Mouse (Mus musculus): ENCODE measurements at regions not wholly inside any gene's neighbourhood (a gene's known extent, or its start where the extent isn't known, plus 50 kb on each side); places are given as distances from the start of the nearest gene placed in this dataset.

DNA sequence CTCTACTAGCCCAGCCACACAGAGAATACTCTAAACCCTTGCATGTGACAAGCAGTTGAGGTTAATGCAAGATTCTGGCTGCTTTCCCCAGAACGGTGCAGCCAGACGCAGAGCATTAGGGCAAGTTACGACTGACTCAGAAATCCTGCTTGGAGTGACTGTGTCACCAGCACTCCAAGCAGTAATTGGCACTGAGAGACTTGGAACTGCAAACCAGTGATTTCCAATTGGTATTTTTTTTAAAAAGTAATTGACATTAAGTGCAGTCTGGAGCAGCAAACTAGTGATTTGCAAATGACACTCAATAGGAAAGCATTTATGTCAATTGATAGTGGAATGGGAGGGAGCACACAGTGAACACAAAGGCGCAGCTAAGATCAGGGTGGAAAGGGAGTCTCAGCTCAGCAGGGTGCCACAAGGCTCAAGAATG lies 318.1 kb upstream of the Hs6st1 start:
- WGBS = 67% methylated on average over 4 of the region's 4 CpGs
- no peak overlapping the region for H3K4me3 ChIP-seq (replicated peaks; ENCODE audit: extremely low read depth, low read depth, low read length)
- no peak for DNase-seq
- TF ChIP-seq CTCF (IDR thresholded peaks at IDR 0.05; ENCODE audit: insufficient read depth, low read length) = no peak
- no peak for TF ChIP-seq POLR2A (IDR thresholded peaks at IDR 0.05; ENCODE audit: borderline replicate concordance, extremely low read depth, low read depth, low read length)
- H3K4me1 ChIP-seq (ENCODE audit: control insufficient read depth, insufficient read depth, low read length) = no peaks in the 10 kb centered on the region

DNA sequence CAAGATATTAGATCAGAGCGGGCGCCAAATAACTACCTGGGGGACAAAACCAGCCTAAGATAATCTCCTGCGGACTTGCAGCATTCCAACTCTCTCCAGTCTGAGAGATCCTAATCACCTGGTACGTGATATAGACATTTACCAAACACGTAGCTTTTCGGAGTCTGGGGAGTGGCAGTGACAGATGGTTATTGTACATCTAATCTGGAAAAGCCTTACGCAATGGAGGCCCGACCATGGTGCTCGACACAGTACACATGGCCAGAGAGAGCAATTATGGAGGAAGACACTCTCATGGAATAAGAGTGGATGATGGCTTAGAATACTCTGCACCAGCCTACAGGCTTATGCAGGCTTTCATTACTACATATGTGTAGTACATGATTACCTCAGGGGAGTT lies 315.6 kb upstream of the Hs6st1 start:
- DNase-seq = no peak
- H3K4me3 ChIP-seq (replicated peaks; ENCODE audit: extremely low read depth, low read depth, low read length) = no peak overlapping the region
- no peaks in the 10 kb centered on the region for H3K4me1 ChIP-seq (ENCODE audit: control insufficient read depth, insufficient read depth, low read length)
- 81% methylated on average over 9 of the region's 9 CpGs for WGBS
- no peak for TF ChIP-seq POLR2A (IDR thresholded peaks at IDR 0.05; ENCODE audit: borderline replicate concordance, extremely low read depth, low read depth, low read length)
- TF ChIP-seq CTCF (IDR thresholded peaks at IDR 0.05; ENCODE audit: insufficient read depth, low read length) = no peak

DNA sequence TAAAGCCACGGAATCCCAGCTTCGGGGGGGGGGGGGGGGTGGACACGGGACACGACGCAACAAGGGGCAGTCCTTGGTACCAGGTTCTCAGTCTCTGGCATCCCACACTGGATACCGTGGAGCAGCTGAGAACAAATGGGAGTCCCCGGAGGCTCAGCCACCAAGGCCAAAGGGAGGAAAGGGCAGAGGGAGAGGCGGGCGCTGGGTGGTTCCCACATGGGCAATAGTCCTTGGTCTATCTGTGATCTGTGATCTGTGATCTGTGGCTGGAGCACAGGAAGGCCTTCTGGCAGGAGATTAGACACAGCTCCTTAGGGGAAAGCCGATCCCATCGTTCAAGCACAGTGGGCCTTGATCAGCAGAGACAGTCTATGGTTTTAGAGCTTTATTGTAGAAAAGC lies 314.0 kb upstream of the Hs6st1 start:
- H3K4me1 ChIP-seq (ENCODE audit: control insufficient read depth, insufficient read depth, low read length) = no peaks in the 10 kb centered on the region
- no peak for TF ChIP-seq CTCF (IDR thresholded peaks at IDR 0.05; ENCODE audit: insufficient read depth, low read length)
- TF ChIP-seq POLR2A (IDR thresholded peaks at IDR 0.05; ENCODE audit: borderline replicate concordance, extremely low read depth, low read depth, low read length) = no peak
- no peak overlapping the region for H3K4me3 ChIP-seq (replicated peaks; ENCODE audit: extremely low read depth, low read depth, low read length)
- no peak for DNase-seq
- WGBS = 83% methylated on average over 11 of the region's 11 CpGs

DNA sequence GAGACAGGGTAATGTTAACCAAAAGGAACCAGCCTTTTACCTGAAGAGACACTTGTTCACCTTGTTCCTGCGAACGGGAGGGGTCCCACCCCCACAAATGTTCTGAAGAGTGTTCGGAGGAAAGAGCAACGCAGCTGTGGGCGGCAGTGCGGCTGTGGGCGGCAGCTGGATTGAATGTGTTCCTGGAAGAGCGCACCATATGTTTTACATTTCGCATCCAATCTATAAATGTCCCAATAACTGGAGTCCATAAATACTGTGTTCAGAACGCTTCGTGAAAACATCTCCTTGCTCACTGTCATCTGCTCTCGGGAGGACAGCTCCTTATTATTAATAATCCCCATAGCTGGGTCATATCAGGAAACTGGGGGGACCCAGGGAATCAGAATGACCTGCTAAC lies 309.2 kb upstream of the Hs6st1 start:
- Histone ChIP-seq H3K4me1 (ENCODE audit: control insufficient read depth, insufficient read depth, low read length) (no peaks in the 10 kb centered on the region), H3K4me3 (replicated peaks; ENCODE audit: extremely low read depth, low read depth, low read length) (no peak overlapping the region)
- 78% methylated on average over 12 of the region's 12 CpGs for WGBS
- no peak for DNase-seq
- no peak for TF ChIP-seq CTCF (IDR thresholded peaks at IDR 0.05; ENCODE audit: insufficient read depth, low read length)
- no peak for TF ChIP-seq POLR2A (IDR thresholded peaks at IDR 0.05; ENCODE audit: borderline replicate concordance, extremely low read depth, low read depth, low read length)

DNA sequence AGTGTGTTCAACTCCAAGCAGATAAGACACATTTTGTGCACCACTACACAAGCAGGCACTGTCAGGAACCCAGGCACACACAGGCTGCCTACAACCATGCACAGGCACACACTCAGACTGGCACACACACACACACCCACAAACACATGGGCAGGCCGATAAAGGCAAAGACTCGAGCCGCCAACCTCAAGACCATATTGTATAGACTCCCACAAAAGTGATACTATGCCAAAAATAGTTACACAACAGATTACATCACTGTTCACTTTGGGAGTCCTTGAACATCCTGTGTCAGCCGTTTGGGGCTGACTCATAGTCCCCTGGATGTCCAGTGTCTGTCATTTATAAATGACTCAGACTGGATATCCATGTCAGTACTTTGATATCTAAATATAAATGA lies 308.6 kb upstream of the Hs6st1 start:
- TF ChIP-seq POLR2A (IDR thresholded peaks at IDR 0.05; ENCODE audit: borderline replicate concordance, extremely low read depth, low read depth, low read length) = no peak
- TF ChIP-seq CTCF (IDR thresholded peaks at IDR 0.05; ENCODE audit: insufficient read depth, low read length) = no peak
- no peaks in the 10 kb centered on the region for H3K4me1 ChIP-seq (ENCODE audit: control insufficient read depth, insufficient read depth, low read length)
- H3K4me3 ChIP-seq (replicated peaks; ENCODE audit: extremely low read depth, low read depth, low read length) = no peak overlapping the region
- WGBS = 23% methylated on average over 4 of the region's 4 CpGs
- no peak for DNase-seq

DNA sequence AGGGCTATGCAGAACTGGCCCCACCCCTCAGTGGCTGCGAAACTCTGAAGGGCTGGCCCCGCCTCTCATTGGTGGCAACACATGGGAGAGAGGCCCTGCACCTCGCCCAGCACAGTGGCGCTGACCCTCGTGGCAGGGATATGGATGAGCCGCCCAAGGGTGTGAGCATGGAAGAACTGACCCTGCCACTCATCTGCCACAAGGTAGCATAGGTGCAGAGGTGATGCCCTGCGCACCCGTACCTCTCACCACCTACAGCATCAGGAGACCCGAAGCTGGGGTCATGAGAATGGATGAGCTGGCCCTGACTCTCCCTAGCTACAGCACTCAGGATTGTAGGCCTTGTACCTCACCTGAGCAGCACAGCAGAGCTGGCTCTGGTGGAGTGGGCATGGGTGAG lies 305.1 kb upstream of the Hs6st1 start:
- TF ChIP-seq POLR2A (IDR thresholded peaks at IDR 0.05; ENCODE audit: borderline replicate concordance, extremely low read depth, low read depth, low read length) (no peak), CTCF (IDR thresholded peaks at IDR 0.05; ENCODE audit: insufficient read depth, low read length) (no peak)
- Histone ChIP-seq H3K4me1 (ENCODE audit: control insufficient read depth, insufficient read depth, low read length) (no peaks in the 10 kb centered on the region), H3K4me3 (replicated peaks; ENCODE audit: extremely low read depth, low read depth, low read length) (no peak overlapping the region)
- WGBS = 81% methylated on average over 9 of the region's 9 CpGs
- DNase-seq = no peak

DNA sequence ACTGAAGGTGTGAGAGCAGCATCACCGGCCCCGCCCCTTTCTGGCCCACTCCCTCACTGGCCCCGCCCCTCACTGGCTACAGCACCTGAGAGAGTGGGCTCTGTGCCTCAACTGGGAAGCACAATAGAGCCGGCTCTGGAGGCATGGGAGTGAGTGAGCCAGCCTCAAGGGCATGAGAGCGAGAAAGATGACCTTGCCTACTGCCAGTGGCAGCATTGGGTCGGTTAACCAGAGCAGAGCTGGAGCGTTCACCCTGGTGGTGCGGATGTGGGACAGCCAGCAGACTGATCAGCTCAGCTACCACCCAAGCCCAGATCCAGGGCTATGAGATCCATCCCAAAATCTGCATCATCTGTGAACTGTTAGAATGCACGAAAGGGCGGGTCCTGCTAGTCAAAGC lies 304.7 kb upstream of the Hs6st1 start:
- TF ChIP-seq CTCF (IDR thresholded peaks at IDR 0.05; ENCODE audit: insufficient read depth, low read length) (no peak), POLR2A (IDR thresholded peaks at IDR 0.05; ENCODE audit: borderline replicate concordance, extremely low read depth, low read depth, low read length) (no peak)
- DNase-seq = no peak
- Histone ChIP-seq H3K4me3 (replicated peaks; ENCODE audit: extremely low read depth, low read depth, low read length) (no peak overlapping the region), H3K4me1 (ENCODE audit: control insufficient read depth, insufficient read depth, low read length) (no peaks in the 10 kb centered on the region)
- WGBS = 79% methylated on average over 10 of the region's 10 CpGs

DNA sequence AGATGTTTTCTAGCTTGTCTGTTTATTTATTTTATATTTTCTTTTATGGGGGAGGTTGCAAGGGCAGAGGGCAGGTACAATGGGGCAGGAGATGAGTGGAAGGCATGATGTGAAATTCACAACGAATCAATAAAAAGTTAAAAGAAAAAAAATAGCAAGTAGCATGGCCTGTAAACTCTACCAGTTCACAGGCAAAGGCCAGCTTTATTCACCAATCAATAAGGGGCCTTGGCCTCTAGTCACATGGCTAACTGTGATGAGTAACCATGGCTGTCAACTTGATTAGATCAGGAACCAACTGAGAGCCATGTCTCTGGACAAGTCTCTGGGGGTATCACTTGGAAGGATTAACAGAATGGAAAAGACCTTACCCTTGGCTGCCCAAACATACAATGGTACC lies 304.1 kb upstream of the Hs6st1 start:
- no peak overlapping the region for H3K4me3 ChIP-seq (replicated peaks; ENCODE audit: extremely low read depth, low read depth, low read length)
- no peak for TF ChIP-seq POLR2A (IDR thresholded peaks at IDR 0.05; ENCODE audit: borderline replicate concordance, extremely low read depth, low read depth, low read length)
- TF ChIP-seq CTCF (IDR thresholded peaks at IDR 0.05; ENCODE audit: insufficient read depth, low read length) = no peak
- WGBS = 80% methylated on average over 1 of the region's 1 CpGs
- no peak for DNase-seq
- H3K4me1 ChIP-seq (ENCODE audit: control insufficient read depth, insufficient read depth, low read length) = no peaks in the 10 kb centered on the region

DNA sequence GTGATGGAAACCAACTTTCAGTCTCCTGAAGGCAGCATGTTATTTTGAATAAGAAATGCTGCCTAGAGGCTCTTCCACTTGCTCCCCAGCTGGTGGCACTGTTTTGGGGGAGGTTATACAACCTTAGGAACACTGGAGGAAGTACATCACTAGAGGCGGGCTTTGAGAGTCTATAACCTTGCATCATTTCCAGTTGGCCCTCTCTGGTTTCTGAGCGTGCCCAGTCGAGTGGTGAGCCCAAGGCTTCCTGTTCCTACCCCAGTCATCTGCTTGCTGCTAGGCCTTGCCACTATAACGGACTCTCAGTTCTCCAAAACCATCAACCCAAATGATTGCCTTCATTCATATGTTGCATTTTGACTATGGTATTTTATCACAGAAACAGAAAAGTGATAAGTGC lies 302.5 kb upstream of the Hs6st1 start:
- 88% methylated on average over 4 of the region's 4 CpGs for WGBS
- no peak for DNase-seq
- TF ChIP-seq POLR2A (IDR thresholded peaks at IDR 0.05; ENCODE audit: borderline replicate concordance, extremely low read depth, low read depth, low read length) = no peak
- TF ChIP-seq CTCF (IDR thresholded peaks at IDR 0.05; ENCODE audit: insufficient read depth, low read length) = no peak
- Histone ChIP-seq H3K4me1 (ENCODE audit: control insufficient read depth, insufficient read depth, low read length) (no peaks in the 10 kb centered on the region), H3K4me3 (replicated peaks; ENCODE audit: extremely low read depth, low read depth, low read length) (no peak overlapping the region)

DNA sequence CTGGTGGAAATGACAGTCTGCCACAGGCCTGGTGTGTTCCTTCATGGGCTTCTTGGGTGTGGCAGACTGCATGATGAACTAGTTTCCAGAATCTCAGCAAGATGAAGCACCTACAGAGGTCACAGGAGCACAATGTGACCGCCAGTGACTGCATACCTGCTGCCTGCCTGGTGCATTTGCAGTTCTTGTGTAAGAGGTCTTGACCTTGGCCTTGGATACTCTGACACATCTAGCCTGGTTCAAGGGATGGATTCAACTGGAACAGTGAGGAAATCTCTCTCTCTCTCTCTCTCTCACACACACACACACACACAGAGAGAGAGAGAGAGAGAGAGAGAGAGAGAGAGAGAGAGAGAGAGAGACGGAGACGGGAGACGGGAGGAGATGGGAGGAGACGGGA lies 301.9 kb upstream of the Hs6st1 start:
- TF ChIP-seq POLR2A (IDR thresholded peaks at IDR 0.05; ENCODE audit: borderline replicate concordance, extremely low read depth, low read depth, low read length) = no peak
- TF ChIP-seq CTCF (IDR thresholded peaks at IDR 0.05; ENCODE audit: insufficient read depth, low read length) = no peak
- Histone ChIP-seq H3K4me1 (ENCODE audit: control insufficient read depth, insufficient read depth, low read length) (no peaks in the 10 kb centered on the region), H3K4me3 (replicated peaks; ENCODE audit: extremely low read depth, low read depth, low read length) (no peak overlapping the region)
- no peak for DNase-seq
- WGBS = 86% methylated on average over 5 of the region's 5 CpGs

DNA sequence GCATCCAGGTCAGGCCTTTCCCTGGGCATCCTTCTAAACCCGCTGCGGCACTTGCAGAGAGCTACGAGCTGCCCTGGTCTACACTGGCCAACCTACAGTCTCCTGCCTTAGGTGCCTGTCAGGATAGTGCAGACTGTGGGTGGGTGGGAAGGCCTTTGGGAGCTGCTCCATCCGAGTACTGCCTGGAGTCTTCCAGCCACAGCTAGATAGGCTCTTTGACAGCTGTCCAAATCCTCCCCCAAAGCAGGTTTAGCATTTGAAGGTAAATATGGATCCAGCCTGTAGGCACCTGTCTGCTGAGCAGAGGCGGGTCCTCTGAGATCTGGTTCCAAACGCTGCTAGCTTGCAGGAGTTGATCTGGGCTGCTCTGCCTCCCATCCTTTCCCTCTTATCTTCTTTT lies 295.6 kb upstream of the Hs6st1 start:
- Histone ChIP-seq H3K4me3 (replicated peaks; ENCODE audit: extremely low read depth, low read depth, low read length) (no peak overlapping the region), H3K4me1 (ENCODE audit: control insufficient read depth, insufficient read depth, low read length) (no peaks in the 10 kb centered on the region)
- 81% methylated on average over 6 of the region's 6 CpGs for WGBS
- no peak for TF ChIP-seq POLR2A (IDR thresholded peaks at IDR 0.05; ENCODE audit: borderline replicate concordance, extremely low read depth, low read depth, low read length)
- TF ChIP-seq CTCF (IDR thresholded peaks at IDR 0.05; ENCODE audit: insufficient read depth, low read length) = no peak
- DNase-seq = no peak

Measured in lung, adult 2 months (tissue).